Mouse (Mus musculus): ENCODE measurements around the gene Clint1.

GRCm38 (mm10) chr11:45837257-45837817 lies 14.5 kb upstream of the Clint1 start:
- no peak for TF ChIP-seq POLR2A (IDR thresholded peaks at IDR 0.05; ENCODE audit: low read depth, low read length)
- TF ChIP-seq CTCF (IDR thresholded peaks at IDR 0.05; ENCODE audit: borderline replicate concordance, insufficient read depth, low read length), result no peak
